Mouse (Mus musculus) ES-E14 (cell line): ENCODE measurements at regions not wholly inside any gene's neighbourhood (a gene's known extent, or its start where the extent isn't known, plus 50 kb on each side); places are given as distances from the start of the nearest gene placed in this dataset.
"Not testable (repeated sequence)": the region's sequence is repeated elsewhere in the genome, so short reads cannot be mapped to it uniquely, and the experiment has no call there.

Source experiments
- DNase-seq: peaks from one replicate; pipeline ENCODE4 v3.0.0-alpha.2; 2013; ENCODE audit warnings: low read depth, low spot score
- H3K27ac ChIP-seq: 2 replicates; pipeline ENCODE4 v1.5.1; 2012; ENCODE audit warnings: low read depth, mild to moderate bottlenecking, low read length, moderate library complexity, mixed read lengths; ENCODE audit not compliant: poor library complexity, insufficient read depth, severe bottlenecking
- H3K36me3 ChIP-seq: 2 replicates; pipeline ENCODE4 v1.6.1; 2012; ENCODE audit warnings: mild to moderate bottlenecking, low read length, moderate library complexity, mixed read lengths; ENCODE audit not compliant: control insufficient read depth, poor library complexity, insufficient read depth, severe bottlenecking
- H3K4me1 ChIP-seq, 2 experiments: fragments of 150-350 bp in 1 of 2; sonication (generic) in 1 of 2; 2 replicates each; pipeline ENCODE4 v1.6.1; 2012; ENCODE audit warnings: low read length in 2 of 2, mild to moderate bottlenecking in 1 of 2, mixed read lengths in 1 of 2; ENCODE audit not compliant: control insufficient read depth in 2 of 2, insufficient read depth in 2 of 2, poor library complexity in 1 of 2
- H3K4me3 ChIP-seq, 2 experiments: fragments of 150-350 bp in 1 of 2; sonication (generic) in 1 of 2; 2 replicates each; pipeline ENCODE4 v1.5.1; 2012; ENCODE audit warnings: low read length in 2 of 2, low read depth in 1 of 2, mild to moderate bottlenecking in 1 of 2, mixed read lengths in 1 of 2; ENCODE audit not compliant: insufficient read depth in 1 of 2, poor library complexity in 1 of 2, severe bottlenecking in 1 of 2
- H3K9ac ChIP-seq: 2 replicates; pipeline ENCODE4 v1.6.1; 2012; ENCODE audit warnings: low read depth, mild to moderate bottlenecking, low read length, mixed read lengths; ENCODE audit not compliant: poor library complexity, insufficient read depth, severe bottlenecking
- H3K9me3 ChIP-seq: fragments of 150-350 bp; sonication (generic); 2 replicates; pipeline ENCODE4 v1.6.1; 2012; ENCODE audit warnings: low read depth, mild to moderate bottlenecking, low read length; ENCODE audit not compliant: control insufficient read depth, insufficient read depth
- CHD2 ChIP-seq: IDR thresholded peaks from 2 replicates; pipeline ENCODE4 v1.6.1; 2014; ENCODE audit warnings: mild to moderate bottlenecking, low read depth, low read length, inconsistent platforms
- HCFC1 ChIP-seq: IDR thresholded peaks from 2 replicates; pipeline ENCODE4 v1.6.1; 2012; ENCODE audit warnings: low read length, inconsistent platforms, borderline replicate concordance; ENCODE audit not compliant: insufficient read depth
- MAFK ChIP-seq: IDR thresholded peaks from 2 replicates; pipeline ENCODE4 v1.6.1; 2014; ENCODE audit warnings: mild to moderate bottlenecking, low read depth, low read length, inconsistent platforms; ENCODE audit not compliant: insufficient read depth
- ZC3H11A ChIP-seq: IDR thresholded peaks from 2 replicates; pipeline ENCODE4 v1.6.1; 2012; ENCODE audit warnings: low read depth, mild to moderate bottlenecking, inconsistent platforms, low read length, borderline replicate concordance
- ZNF384 ChIP-seq: IDR thresholded peaks from 2 replicates; pipeline ENCODE4 v1.6.1; 2012; ENCODE audit warnings: low read depth, low read length, inconsistent platforms
- in situ Hi-C, 2 experiments: fragments of 600-800 bp; cut with MboI; formaldehyde crosslinking; loops; one replicate each; pipeline ENCODE4 v1.15.1; 2025; ENCODE audit warnings: low sequenced_read_pairs in 2 of 2, inconsistent platforms in 1 of 2; ENCODE audit not compliant: unreplicated experiment in 2 of 2

- TF ChIP-seq CHD2 (no peak), MAFK (no peak), ZC3H11A (no peak), HCFC1 (no peak), ZNF384 (no peak)
- no peak overlapping the region for H3K4me3 ChIP-seq
- H3K9me3 ChIP-seq, result no peaks in the 10 kb centered on the region
- DNase-seq, result no peak
- H3K9ac ChIP-seq, result no peak overlapping the region
- no peaks in the 10 kb centered on the region for H3K36me3 ChIP-seq
- in situ Hi-C loops, result no loop called here
- no peak overlapping the region for H3K27ac ChIP-seq
- H3K4me1 ChIP-seq, result no peaks in the 10 kb centered on the region
These were observed 259.4 kb upstream of the Gje1 start for GRCm38 (mm10) chr10:14977268-14978000.

GRCm38 (mm10) chr10:14969726-14970125 is 251.7 kb upstream of the Gje1 start:
- no peaks in the 10 kb centered on the region; the same call in 1 of the 2 replicates for H3K36me3 ChIP-seq
- TF ChIP-seq ZNF384, result no peak
- TF ChIP-seq HCFC1, result no peak
- no peak for TF ChIP-seq ZC3H11A
- in situ Hi-C loops, result no loop called here

GRCm38 (mm10) chr10:14967645-14968044 is 249.6 kb upstream of the Gje1 start:
- H3K9ac ChIP-seq, result no peak overlapping the region
- DNase-seq, result no peak
- TF ChIP-seq HCFC1, result no peak
- TF ChIP-seq MAFK, result no peak
- no peak for TF ChIP-seq ZNF384
- no peak for TF ChIP-seq CHD2
- no peak for TF ChIP-seq ZC3H11A
- H3K27ac ChIP-seq, result peak overlapping the region; percentile 78; the same call in 1 of the 2 replicates
- no peaks in the 10 kb centered on the region; the same call in 1 of the 2 replicates for H3K36me3 ChIP-seq
- no peak overlapping the region for H3K4me3 ChIP-seq
- H3K4me1 ChIP-seq, result no peaks in the 10 kb centered on the region; a peak in 1 of 4 replicates
- in situ Hi-C loops, result no loop called here
- peaks cover 10% of the 10 kb centered on the region for H3K9me3 ChIP-seq

More at GRCm38 (mm10) chr10:14969726-14970125, 251.7 kb upstream of the Gje1 start:
- no peak overlapping the region for H3K4me3 ChIP-seq
- no peak for DNase-seq
- H3K9me3 ChIP-seq, result peaks cover 8% of the 10 kb centered on the region; the same call in 1 of the 2 replicates
- H3K9ac ChIP-seq, result no peak overlapping the region
- no peaks in the 10 kb centered on the region; a peak in 1 of 4 replicates for H3K4me1 ChIP-seq
- H3K27ac ChIP-seq, result no peak overlapping the region; the same call in 1 of the 2 replicates

GRCm38 (mm10) chr10:14966771-14967170 is 248.8 kb upstream of the Gje1 start:
- H3K4me1 ChIP-seq, DNase-seq, H3K4me3 ChIP-seq, H3K9ac ChIP-seq, H3K36me3 ChIP-seq, in situ Hi-C loops: not testable (repeated sequence)
- H3K27ac ChIP-seq, result peak overlapping the region; percentile 95
- peaks cover 10% of the 10 kb centered on the region for H3K9me3 ChIP-seq

- Histone ChIP-seq H3K4me3 (no peak overlapping the region), H3K36me3 (no peaks in the 10 kb centered on the region), H3K4me1 (no peaks in the 10 kb centered on the region), H3K9me3 (no peaks in the 10 kb centered on the region), H3K27ac (no peak overlapping the region), H3K9ac (no peak overlapping the region)
- in situ Hi-C loops, result no loop called here
- TF ChIP-seq ZC3H11A, result no peak
- TF ChIP-seq ZNF384, result no peak
- no peak for TF ChIP-seq HCFC1
- no peak for TF ChIP-seq CHD2
- no peak for TF ChIP-seq MAFK
- DNase-seq, result no peak
These were observed 235.0 kb upstream of the Gje1 start for GRCm38 (mm10) chr10:14952899-14953478.
